Mouse (Mus musculus) lung, adult 2 months (tissue): ENCODE results near the gene A3galt2.

Experiments
- CTCF ChIP-seq: fragments of 200-500 bp; IDR thresholded peaks from 2 replicates; pipeline ENCODE4 v1.5.1; 2011; ENCODE audit warnings: mild to moderate bottlenecking, low read length, control low read depth; ENCODE audit not compliant: insufficient read depth
- POLR2A ChIP-seq: fragments of 200-500 bp; IDR thresholded peaks from 2 replicates; pipeline ENCODE4 v1.6.1; 2011; ENCODE audit warnings: low read depth, mild to moderate bottlenecking, control low read depth, low read length, borderline replicate concordance; ENCODE audit errors: extremely low read depth

- TF ChIP-seq CTCF: no peak
- TF ChIP-seq POLR2A: no peak
Observed at GRCm38 (mm10) chr4:128747614-128748270, 7.4 kb upstream of the A3galt2 start.
